Mouse (Mus musculus): ENCODE data around the gene Vtn.

Gene Vtn

DNA sequence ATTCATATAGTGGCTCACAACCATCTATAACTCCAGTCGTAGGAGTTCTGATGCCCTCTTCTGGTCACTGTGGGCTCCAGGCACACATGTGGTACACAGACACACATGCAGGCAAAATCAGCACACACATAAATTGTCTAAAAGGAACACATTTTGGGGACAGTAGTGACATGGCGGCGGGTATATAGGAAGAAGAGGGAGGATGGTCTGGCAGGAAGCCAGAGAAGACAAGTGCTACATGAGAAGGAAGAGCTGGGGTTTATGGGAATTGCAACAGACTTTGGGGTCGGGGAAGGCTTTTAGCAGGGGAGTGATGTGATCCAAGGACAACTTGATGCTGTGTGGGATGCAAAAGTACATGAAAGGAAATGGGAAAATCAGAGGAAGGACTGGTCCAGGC lies 35.6 kb downstream of the Vtn start:
- DNase-seq (ENCODE audit: low spot score) = no peak

DNA sequence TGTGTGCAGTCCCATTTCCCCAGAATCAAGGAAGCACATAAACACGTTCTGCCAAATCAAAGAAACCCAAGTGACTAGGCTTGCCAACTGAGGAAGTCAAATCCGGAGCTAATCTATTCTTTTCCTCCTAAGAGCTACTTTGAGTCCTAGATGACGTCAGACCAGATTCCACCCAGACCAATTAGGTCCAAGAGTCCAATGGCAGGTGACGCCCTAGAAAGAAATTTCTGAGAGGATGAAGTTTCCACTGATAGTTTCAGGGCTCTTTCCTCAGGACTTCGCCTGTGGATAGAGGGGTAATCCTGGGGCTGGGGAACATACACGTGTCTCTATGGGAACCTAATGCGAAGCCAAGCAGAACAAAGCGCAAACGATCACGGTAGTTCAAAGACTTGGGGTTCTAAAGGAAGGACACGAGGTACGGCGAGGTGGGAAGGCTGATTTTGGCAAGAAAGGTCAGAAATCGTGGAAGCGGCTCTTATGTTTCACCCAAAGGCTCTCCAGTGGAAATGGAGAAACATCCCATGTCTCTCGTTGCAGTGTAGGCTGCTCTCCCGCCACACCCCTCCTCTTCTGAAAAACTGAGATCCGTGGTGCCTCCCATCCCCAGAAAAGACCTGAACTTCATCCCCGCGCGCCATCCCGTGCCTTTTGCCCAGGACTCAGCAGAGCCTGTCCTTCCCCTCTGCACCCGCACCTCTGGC lies 36.6 kb downstream of the Vtn start:
- DNase-seq (ENCODE audit: low spot score) = peak; percentile 30

DNA sequence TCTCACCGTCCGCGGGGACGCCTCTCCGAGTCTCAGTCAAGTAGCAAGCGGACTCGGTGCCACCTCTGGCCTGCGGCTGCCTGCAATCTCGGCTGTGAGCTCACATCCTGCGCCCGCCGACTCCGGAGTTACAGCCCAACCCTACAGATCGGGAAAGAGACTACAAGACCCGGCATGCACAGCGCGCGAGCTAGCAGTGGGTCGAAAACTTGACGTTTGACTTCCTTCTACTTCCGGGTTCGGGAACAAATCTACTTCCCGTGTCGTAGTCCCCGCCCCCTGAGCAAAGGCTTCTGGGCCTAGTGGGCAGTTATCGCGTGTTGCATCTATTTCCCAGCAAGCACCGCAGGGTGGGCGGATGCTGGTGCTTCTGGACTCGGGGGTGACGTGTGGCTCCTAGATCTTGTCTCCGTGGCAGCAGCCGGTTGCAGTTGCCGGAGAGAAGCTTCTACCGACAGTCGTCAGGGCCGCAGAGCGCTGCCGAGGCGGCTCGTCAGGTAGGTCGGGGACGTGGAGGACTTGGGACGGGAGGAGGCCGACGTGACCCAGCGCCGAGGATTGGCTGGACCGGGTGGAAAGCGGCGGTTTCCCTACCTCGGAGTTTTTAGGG lies 37.3 kb downstream of the Vtn start, which contains the start of the genes Tnfaip1 and Ift20:
Gene Tnfaip1 (minus strand): TSS at position 253 of the 610 bp plus-strand sequence.
Gene Ift20 (plus strand): TSS at position 282 of the 610 bp plus-strand sequence.
- peak; percentile 91 for DNase-seq (ENCODE audit: low spot score)

DNA sequence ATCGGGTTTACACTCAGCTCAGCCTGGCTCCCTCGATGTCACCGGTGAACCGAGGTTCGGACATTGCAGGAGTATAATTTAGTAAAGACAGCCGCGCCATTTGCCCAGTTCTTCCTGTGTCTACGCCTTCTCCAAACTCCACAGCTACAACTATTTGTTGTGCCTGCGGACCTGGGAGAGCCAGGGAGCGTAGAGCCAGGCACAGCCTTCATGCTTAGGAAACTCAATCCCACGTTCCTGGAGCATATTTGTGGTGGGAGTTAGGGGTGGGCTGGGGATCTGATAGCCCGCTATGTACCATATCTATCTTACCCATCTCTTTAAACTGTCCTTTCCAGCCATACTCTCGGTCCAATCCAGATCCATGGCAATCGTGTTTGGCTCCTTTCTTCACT lies 37.8 kb downstream of the Vtn start:
- DNase-seq (ENCODE audit: low spot score) = no peak

DNA sequence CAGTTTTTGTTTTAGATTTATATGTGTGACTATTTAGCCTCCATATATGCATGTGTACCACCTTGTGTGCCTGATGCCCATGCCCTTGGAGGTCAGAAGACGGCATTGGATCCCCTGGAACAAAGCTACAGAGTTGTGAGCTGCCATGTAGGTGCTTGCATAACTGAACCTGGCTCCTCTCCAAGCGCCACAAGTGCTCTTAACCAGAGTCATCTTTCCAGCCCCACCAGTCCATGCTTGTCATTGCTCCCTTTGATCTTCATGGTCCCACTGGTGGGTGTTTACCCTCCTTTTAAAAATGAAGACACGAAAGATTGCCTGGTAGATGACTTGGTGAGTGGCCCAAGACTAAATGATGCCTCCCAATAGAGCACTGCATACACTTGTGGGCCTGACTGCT lies 41.5 kb downstream of the Vtn start:
- no peak for DNase-seq (ENCODE audit: low spot score)

DNA sequence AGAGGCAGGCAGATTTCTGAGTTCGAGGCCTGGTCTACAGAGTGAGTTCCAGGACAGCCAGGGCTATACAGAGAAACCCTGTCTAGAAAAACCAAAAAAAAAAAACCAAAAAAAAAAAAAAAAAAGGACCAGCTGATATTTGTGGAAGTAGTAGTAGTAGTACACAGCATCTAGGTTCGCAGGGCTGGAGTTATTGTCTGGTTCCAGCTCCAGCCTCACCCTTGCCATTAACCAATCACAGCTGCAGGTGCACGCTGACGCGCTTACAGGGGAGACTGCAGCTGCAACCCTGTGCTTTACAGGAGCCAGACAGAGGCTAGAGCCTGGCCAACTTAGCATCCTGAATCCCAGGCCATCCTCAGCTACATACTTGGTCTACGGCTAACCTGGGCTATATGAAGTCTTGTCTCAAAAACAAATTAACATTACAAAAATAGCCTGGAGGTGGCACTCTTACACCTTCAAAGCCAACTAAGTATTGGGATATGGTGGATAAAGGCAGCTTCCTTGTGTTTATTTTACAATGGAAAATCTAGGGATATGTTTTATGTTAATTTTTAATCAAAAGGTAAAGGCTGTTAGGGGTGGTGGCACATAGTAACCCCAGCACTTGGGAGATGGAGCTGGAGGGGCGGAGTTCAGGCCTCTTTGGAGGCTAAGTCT lies 45.7 kb downstream of the Vtn start:
- no peak for DNase-seq (ENCODE audit: low spot score)

DNA sequence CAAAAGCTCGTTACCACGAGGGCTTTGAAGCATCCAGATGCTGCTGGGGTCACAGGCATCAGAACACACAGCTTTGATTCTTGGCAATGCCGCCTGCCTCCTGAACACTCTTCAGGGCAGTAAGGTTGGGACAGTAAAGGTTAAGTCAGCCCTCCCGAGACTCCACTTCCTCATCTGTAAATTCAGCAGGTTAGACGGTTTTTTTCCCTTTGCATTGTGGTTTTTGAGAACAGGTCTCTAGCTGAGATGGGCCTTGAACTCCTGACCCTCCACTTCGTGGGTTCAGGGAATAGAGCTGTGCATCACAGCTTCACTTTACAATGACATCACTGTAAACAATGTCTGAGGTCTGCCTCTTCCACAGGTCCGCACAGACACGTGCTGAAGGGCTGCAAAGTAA lies 46.3 kb downstream of the Vtn start:
- DNase-seq (ENCODE audit: low spot score) = no peak

DNA sequence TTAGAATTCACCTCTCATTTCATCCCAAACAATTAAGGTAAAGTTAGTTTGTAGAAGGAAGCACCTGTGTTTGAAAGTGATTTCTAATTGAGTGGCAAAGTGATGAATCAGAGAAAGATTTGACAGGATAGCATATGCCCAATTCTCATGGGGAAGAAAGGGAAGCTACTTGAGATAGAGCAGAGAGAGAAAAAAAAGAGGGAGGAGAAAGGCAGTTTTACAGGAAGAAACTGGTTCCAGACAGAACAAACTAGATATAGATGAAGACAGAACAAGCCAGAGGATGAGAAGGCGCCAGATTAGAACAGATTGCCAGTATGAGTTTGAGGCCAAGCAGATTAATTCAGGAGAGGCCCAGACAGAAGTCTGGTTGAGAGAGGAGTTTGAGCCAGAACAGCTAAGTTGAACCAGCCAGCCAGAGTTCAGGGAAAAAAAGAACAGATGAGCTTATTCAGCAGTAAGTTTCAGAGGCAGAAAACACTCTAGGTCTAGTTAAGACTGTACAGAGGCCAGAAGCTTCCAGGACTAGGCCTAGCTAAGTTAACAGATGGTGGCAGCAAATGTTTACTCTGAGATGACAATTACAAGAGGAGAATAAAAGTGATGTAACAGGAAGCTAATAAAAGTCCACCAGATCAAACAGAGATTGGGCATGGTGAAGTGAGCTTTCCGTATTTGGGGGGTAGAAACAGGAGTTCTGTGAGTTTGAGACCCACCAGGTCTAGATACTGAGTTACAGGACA lies 49.0 kb downstream of the Vtn start:
- DNase-seq (ENCODE audit: low spot score) = no peak

DNA sequence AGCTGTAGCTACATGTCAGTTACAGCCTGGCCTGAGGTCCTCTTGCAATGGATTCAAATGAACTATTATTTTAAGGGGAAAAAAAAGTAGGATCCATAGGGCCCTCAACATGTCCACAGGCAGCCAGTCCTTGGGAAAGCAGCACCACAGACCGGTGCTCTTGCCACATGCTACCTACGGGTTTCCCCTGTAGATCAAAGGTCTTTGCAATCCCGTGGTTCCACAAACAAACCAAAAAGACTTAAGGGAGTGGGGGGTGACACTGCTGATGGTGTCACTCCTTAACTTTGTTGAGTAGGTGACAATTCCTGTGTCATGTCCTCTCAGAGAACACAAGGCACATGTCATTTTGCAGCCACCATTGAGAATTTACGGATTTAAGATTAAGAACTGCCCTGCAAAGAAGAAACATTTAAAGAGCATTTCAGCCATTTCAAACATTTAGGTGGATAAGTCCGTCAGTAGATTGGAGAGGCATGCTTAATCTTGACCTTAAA lies 50.6 kb downstream of the Vtn start:
- no peak for DNase-seq (ENCODE audit: low spot score)

DNA sequence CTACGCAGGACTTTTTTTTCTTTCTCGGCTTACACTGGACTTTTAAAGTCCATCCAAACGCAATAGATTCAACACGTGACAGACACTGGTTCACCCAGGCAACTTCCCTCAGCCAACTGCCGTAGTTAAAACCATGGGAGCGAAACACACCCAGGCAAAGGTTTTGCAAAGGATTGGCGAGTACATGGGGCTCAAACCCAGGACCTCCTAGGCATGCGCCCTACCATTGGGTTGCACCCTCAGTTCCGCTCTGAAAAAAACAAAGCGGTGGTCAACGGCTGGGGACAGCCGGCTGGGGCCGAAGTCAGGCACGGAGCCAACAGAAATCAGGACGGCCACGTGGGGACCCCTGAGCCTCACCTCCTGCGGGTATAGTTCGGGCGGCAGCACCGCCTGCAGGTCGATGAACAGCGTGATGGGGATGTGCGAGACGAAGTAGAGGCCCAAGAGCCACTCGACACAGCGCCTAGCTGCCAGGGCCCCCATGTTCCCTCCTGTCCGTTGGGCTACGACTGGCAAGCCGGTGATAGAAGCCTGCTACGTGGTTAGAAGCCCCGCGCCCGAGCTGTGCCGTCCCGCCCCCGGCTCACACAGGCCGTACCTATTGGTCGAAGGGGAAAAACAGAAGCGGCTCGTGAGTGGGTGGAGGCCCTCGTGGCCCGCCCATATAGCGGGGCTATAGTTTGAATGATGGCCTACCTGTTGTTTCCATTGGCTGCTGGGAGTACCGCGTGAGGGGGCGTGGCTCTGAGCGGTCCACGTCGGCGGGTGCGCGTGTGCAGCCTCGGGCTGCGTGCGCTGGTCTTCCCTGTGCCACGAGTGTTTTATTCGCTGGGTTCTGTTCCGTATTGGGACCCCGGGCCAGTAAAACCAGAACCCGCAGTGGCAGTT lies 51.5 kb downstream of the Vtn start, which contains the start of gene Tmem97:
Gene Tmem97 (minus strand): TSS at position 610 of the 891 bp plus-strand sequence.
- DNase-seq (ENCODE audit: low spot score) = peak; percentile 87

DNA sequence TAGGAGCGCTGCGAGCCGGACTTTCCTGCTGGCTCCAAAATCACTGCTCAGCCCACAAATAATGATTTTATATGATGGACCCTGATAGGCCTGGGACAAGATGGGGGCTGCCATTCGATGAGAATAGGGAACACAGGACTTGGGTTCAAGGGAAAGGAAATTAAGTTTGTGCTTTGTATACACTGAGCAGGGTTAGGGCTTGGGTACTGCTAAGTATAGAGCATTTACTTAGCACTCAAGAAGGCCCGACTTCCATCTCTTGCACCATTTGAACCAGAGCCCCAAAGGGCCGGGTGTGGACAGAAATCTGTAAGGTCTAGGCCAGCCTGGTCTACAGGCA lies 52.1 kb downstream of the Vtn start:
- no peak for DNase-seq (ENCODE audit: low spot score)
